Mouse (Mus musculus) limb, embryonic 11.5 days (tissue): ENCODE measurements at regions not wholly inside any gene's neighbourhood (a gene's known extent, or its start where the extent isn't known, plus 50 kb on each side); places are given as distances from the start of the nearest gene placed in this dataset.
A peak's percentile ranks its signal among the peaks of the same experiment; 100 is the strongest.

Source experiments
- ATAC-seq: fragments of 200-750 bp; cut with Nextera tagmentation; 2 replicates; pipeline ENCODE4 v1.8.0; 2017; ENCODE audit warnings: low read depth; ENCODE audit not compliant: insufficient number of reproducible peaks, low FRiP score, low TSS enrichment
- DNase-seq: peaks from one replicate; pipeline ENCODE4 v3.0.0-alpha.2; 2015; ENCODE audit warnings: low spot score
- H3K27ac ChIP-seq: fragments of 300-500 bp; sonication (generic); replicated peaks from 2 replicates; pipeline ENCODE4 v1.5.1; 2014; ENCODE audit warnings: low read depth, mild to moderate bottlenecking, low read length
- H3K27me3 ChIP-seq: fragments of 300-500 bp; sonication (generic); 2 replicates; pipeline ENCODE4 v1.6.1; 2014; ENCODE audit warnings: mild to moderate bottlenecking, low read length, mixed read lengths; ENCODE audit not compliant: control insufficient read depth, insufficient read depth
- H3K36me3 ChIP-seq: fragments of 300-500 bp; sonication (generic); 2 replicates; pipeline ENCODE4 v1.6.1; 2014; ENCODE audit warnings: mild to moderate bottlenecking, low read length, moderate library complexity, mixed read lengths; ENCODE audit not compliant: control insufficient read depth, insufficient read depth
- H3K4me1 ChIP-seq: fragments of 300-500 bp; sonication (generic); 2 replicates; pipeline ENCODE4 v1.6.1; 2014; ENCODE audit warnings: low read length, mixed read lengths; ENCODE audit not compliant: control insufficient read depth, insufficient read depth
- H3K4me2 ChIP-seq: fragments of 300-500 bp; sonication (generic); 2 replicates; pipeline ENCODE4 v1.6.1; 2014; ENCODE audit warnings: low read depth, mild to moderate bottlenecking, moderate library complexity; ENCODE audit not compliant: severe bottlenecking
- H3K4me3 ChIP-seq: fragments of 300-500 bp; sonication (generic); 2 replicates; pipeline ENCODE4 v1.5.1; 2014; ENCODE audit warnings: low read depth, low read length
- H3K9ac ChIP-seq: fragments of 300-500 bp; sonication (generic); 2 replicates; pipeline ENCODE4 v1.6.1; 2014; ENCODE audit warnings: mild to moderate bottlenecking, low read length
- H3K9me3 ChIP-seq: fragments of 300-500 bp; sonication (generic); 2 replicates; pipeline ENCODE4 v1.6.1; 2016; ENCODE audit warnings: low read length; ENCODE audit not compliant: control insufficient read depth
- WGBS: fragments of 180-500 bp; shearing (Covaris S2); extraction: QIAGEN DNeasy Blood & Tissue Kit; methylation state at CpG from one replicate; pipeline ENCODE4 v1.1.7; 2014; 5-methylcytosine and 5-hydroxymethylcytosine counted together

DNA sequence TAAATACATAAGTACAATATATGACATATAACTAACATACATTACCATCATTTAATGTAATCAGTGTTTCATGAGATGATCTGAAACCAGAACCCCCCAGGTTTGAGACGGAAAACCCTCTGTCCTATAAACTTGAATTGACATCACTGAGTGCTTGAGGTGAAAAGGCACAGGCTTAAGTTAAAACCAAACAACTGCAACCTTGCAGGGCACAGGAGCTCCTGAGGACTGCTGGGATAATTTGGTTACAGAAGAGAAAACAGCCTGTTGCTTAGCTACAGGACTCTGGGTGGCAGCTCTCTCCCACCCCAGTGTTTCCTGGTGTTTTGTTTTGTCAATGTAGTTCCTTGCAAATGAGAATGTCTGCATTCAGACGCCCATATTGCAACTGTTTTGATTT is 259.5 kb downstream of the Etv1 start:
- H3K4me2 ChIP-seq, result no peak overlapping the region
- no peak overlapping the region for H3K27ac ChIP-seq
- H3K4me1 ChIP-seq, result no peaks in the 10 kb centered on the region
- H3K9me3 ChIP-seq, result no peaks in the 10 kb centered on the region
- ATAC-seq (no peak), DNase-seq (no peak)
- H3K9ac ChIP-seq, result no peak overlapping the region
- H3K27me3 ChIP-seq, result no peaks in the 10 kb centered on the region
- WGBS, result 37% methylated on average over 2 of the region's 2 CpGs
- no peak overlapping the region for H3K4me3 ChIP-seq
- no peaks in the 10 kb centered on the region for H3K36me3 ChIP-seq

- Histone ChIP-seq H3K9ac (no peak overlapping the region), H3K9me3 (no peaks in the 10 kb centered on the region), H3K27me3 (no peaks in the 10 kb centered on the region), H3K4me3 (no peak overlapping the region), H3K36me3 (no peaks in the 10 kb centered on the region), H3K4me1 (no peaks in the 10 kb centered on the region), H3K27ac (no peak overlapping the region), H3K4me2 (no peak overlapping the region)
- ATAC-seq (no peak), DNase-seq (no peak)
These were observed 267.9 kb downstream of the Etv1 start for GRCm38 (mm10) chr12:39047126-39047525.

- WGBS, result 89% methylated on average over 6 of the region's 6 CpGs
These were observed 269.3 kb downstream of the Etv1 start for GRCm38 (mm10) chr12:39048441-39048840.

GRCm38 (mm10) chr12:39048958-39049357 is 269.8 kb downstream of the Etv1 start:
- Histone ChIP-seq H3K36me3 (no peaks in the 10 kb centered on the region), H3K4me1 (no peaks in the 10 kb centered on the region), H3K27ac (no peak overlapping the region), H3K27me3 (no peaks in the 10 kb centered on the region), H3K4me2 (no peak overlapping the region), H3K4me3 (no peak overlapping the region), H3K9me3 (no peaks in the 10 kb centered on the region), H3K9ac (no peak overlapping the region)
- no peak for DNase-seq
- ATAC-seq, result no peak
- 77% methylated on average over 1 of the region's 1 CpGs for WGBS

More at GRCm38 (mm10) chr12:39048441-39048840, 269.3 kb downstream of the Etv1 start:
- H3K4me1 ChIP-seq, result no peaks in the 10 kb centered on the region
- H3K27me3 ChIP-seq, result no peaks in the 10 kb centered on the region
- H3K4me2 ChIP-seq, result no peak overlapping the region
- H3K4me3 ChIP-seq, result no peak overlapping the region
- H3K36me3 ChIP-seq, result no peaks in the 10 kb centered on the region
- H3K9ac ChIP-seq, result no peak overlapping the region
- H3K27ac ChIP-seq, result no peak overlapping the region
- DNase-seq (no peak), ATAC-seq (no peak)
- no peaks in the 10 kb centered on the region for H3K9me3 ChIP-seq

- H3K36me3 ChIP-seq, result no peaks in the 10 kb centered on the region
- H3K4me3 ChIP-seq, result no peak overlapping the region
- no peak overlapping the region for H3K27ac ChIP-seq
- DNase-seq, result no peak
- no peaks in the 10 kb centered on the region for H3K9me3 ChIP-seq
- no peak for ATAC-seq
- 88% methylated on average over 4 of the region's 4 CpGs for WGBS
- no peaks in the 10 kb centered on the region for H3K4me1 ChIP-seq
- no peaks in the 10 kb centered on the region for H3K27me3 ChIP-seq
- H3K4me2 ChIP-seq, result no peak overlapping the region
- no peak overlapping the region for H3K9ac ChIP-seq
These were observed 291.3 kb downstream of the Etv1 start for GRCm38 (mm10) chr12:39070331-39071045.

DNA sequence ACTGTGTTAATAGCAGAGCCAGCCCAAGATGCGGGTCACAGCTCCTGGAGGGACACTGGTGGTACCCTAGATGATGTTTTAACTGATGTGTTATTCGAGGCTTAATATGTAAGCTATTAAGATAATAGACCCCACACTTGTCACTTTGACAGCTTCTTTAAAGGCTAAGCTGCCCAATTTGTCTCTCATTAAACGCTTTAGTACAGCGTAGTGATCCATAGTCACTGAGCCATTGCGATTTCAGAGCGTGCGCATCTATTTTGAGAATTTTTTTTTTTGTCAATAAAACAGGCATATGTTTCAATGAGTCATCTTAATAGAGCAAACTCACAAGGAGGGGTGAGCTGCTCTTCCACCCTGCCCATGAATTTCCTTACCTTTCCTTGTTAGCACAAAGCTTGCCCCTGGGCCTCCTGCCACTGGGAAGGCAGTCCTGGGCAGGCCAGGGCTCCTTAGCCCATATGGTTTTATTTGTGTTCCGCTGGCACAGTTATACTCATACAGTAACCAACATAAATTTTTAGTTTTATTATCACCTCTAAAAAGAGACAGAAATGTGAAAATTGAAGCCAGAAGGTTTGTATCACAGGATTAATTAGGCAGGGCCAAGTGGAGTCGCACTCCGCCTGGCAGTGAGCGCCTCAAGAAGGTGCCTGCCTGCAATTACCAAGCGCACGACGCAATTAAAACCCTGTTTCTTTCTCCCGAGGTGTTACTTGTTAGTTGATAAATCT is 294.3 kb downstream of the Etv1 start:
- Histone ChIP-seq H3K9ac (no peak overlapping the region), H3K36me3 (no peaks in the 10 kb centered on the region), H3K9me3 (no peaks in the 10 kb centered on the region), H3K4me3 (no peak overlapping the region), H3K27ac (no peak overlapping the region), H3K27me3 (no peaks in the 10 kb centered on the region), H3K4me2 (no peak overlapping the region), H3K4me1 (no peaks in the 10 kb centered on the region)
- 37% methylated on average over 15 of the region's 15 CpGs for WGBS
- ATAC-seq (no peak), DNase-seq (peak; percentile 27)

DNA sequence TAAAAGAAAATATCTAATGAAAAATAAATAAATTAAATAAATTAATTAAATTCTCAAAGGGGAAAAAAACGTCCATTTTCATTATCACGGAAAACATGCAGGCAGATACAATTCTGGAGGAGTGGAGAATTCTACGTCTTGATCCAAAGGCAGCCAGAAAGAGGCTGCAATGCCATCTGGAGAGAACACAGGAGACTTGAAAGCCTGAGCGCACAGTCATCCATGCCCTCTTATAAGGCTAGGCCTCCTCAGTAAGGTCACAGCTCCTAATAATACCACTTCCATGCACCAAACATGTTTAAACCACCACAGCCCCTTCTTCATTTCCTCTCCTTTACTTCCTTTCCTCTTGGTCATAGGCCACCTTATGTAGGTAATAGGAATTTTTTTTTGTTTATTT is 307.1 kb downstream of the Etv1 start:
- H3K27me3 ChIP-seq, result no peaks in the 10 kb centered on the region
- ATAC-seq (no peak), DNase-seq (no peak)
- no peak overlapping the region for H3K27ac ChIP-seq
- no peak overlapping the region for H3K4me3 ChIP-seq
- 77% methylated on average over 4 of the region's 4 CpGs for WGBS
- no peaks in the 10 kb centered on the region for H3K36me3 ChIP-seq
- no peak overlapping the region for H3K9ac ChIP-seq
- H3K4me2 ChIP-seq, result no peak overlapping the region
- no peaks in the 10 kb centered on the region for H3K4me1 ChIP-seq
- H3K9me3 ChIP-seq, result no peaks in the 10 kb centered on the region

DNA sequence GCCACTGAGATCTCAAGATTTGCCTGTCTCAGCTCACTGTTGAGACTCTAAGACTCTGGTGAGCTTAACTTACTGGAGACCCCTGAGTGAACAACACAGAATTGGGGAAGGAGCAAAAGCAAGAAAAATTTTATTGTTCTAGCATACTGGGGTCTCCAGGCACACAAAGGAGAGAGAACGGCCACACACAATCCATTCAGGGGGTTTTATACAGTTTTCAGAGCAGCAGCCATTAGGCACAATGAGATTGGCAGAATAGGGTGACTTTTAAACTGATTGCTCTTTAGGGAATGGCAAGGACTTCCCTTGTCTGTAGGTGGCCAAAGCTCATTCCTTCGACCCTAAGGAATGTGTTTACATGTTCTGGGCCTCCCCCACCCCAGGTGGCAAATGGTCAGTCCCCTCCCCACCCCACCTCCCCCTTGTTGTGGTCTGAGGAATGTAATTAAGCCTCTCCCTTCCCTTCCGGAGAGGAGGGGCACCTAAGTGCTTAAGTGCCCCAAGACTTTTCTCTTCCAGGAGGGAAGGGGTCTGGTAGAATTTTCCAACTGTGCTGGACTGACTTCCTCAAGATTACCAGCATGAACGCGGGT is 315.6 kb downstream of the Etv1 start:
- Histone ChIP-seq H3K4me2 (no peak overlapping the region), H3K9ac (no peak overlapping the region), H3K27me3 (no peaks in the 10 kb centered on the region), H3K9me3 (no peaks in the 10 kb centered on the region), H3K4me3 (no peak overlapping the region), H3K27ac (no peak overlapping the region), H3K36me3 (no peaks in the 10 kb centered on the region), H3K4me1 (no peaks in the 10 kb centered on the region)
- ATAC-seq (no peak), DNase-seq (peak; percentile 36)
- WGBS, result 7% methylated on average over 5 of the region's 5 CpGs
